ENCODE assay signal across 8 mouse cellular contexts in genomic region chr5:140023941-140024500, GRCm38 (mm10).
DNase-seq lines count a peak whose midpoint lies in the region; ATAC-seq lines count a peak whose summit lies in the region.
"Had no signal": no experiment of that assay in that cellular context is flagged by ENCODE, and none has a peak within 500 bp of the region (broad histone marks: within the 10 kb centered on the region; RNA-seq: fewer than 3 reads in every experiment).

No protein-coding gene starts in this region.

- no peak overlapping the region for H3K4me2 ChIP-seq in forebrain, embryonic 12.5 days
- H3K4me2 ChIP-seq in hindbrain, embryonic 15.5 days = no peak overlapping the region
- no peak overlapping the region for H3K4me2 ChIP-seq in midbrain, embryonic 15.5 days
- H3K4me2 ChIP-seq: heart, embryonic 15.5 days had no signal

- H3K4me3 ChIP-seq in forebrain, embryonic 12.5 days (replicated peaks) = no peak overlapping the region
- no peak overlapping the region for H3K4me3 ChIP-seq in hindbrain, embryonic 15.5 days
- H3K4me3 ChIP-seq in midbrain, embryonic 15.5 days = no peak overlapping the region
- H3K4me3 ChIP-seq: heart, embryonic 15.5 days had no signal

- H3K9ac ChIP-seq in forebrain, embryonic 12.5 days = no peak overlapping the region
- no peak overlapping the region for H3K9ac ChIP-seq in hindbrain, embryonic 15.5 days
- H3K9ac ChIP-seq in midbrain, embryonic 15.5 days = no peak overlapping the region
- H3K9ac ChIP-seq: heart, embryonic 15.5 days had no signal

- H3K4me1 ChIP-seq in forebrain, embryonic 12.5 days = peaks cover 21% of the 10 kb centered on the region
- H3K4me1 ChIP-seq in hindbrain, embryonic 15.5 days (replicated peaks) = peaks cover 36% of the 10 kb centered on the region
- no peaks in the 10 kb centered on the region; the same call in 1 of the 2 replicates for H3K4me1 ChIP-seq in midbrain, embryonic 15.5 days

- no peaks in the 10 kb centered on the region for H3K9me3 ChIP-seq in forebrain, embryonic 12.5 days
- H3K9me3 ChIP-seq in hindbrain, embryonic 15.5 days = no peaks in the 10 kb centered on the region
- no peaks in the 10 kb centered on the region for H3K9me3 ChIP-seq in midbrain, embryonic 15.5 days
- H3K9me3 ChIP-seq: heart, embryonic 15.5 days had no signal

- H3K27me3 ChIP-seq in forebrain, embryonic 12.5 days = no peaks in the 10 kb centered on the region
- H3K27me3 ChIP-seq in hindbrain, embryonic 15.5 days = peaks cover 4% of the 10 kb centered on the region; the same call in 1 of the 2 replicates
- H3K27me3 ChIP-seq in midbrain, embryonic 15.5 days (replicated peaks) = no peaks in the 10 kb centered on the region
- H3K27me3 ChIP-seq: heart, embryonic 15.5 days had no signal

- 0 out of 2 replicates have a peak, but pooled peaks have one; percentile 14 for ATAC-seq in forebrain, embryonic 12.5 days (ENCODE audit: low FRiP score)
- peak; percentile 92 for ATAC-seq in hindbrain, embryonic 15.5 days (ENCODE audit: low FRiP score, low read depth)
- ATAC-seq in midbrain, embryonic 15.5 days (replicated peaks) = peak; percentile 69; the same call in 1 of the 2 replicates

- no peaks in the 10 kb centered on the region for H3K36me3 ChIP-seq in forebrain, embryonic 12.5 days (replicated peaks)
- no peaks in the 10 kb centered on the region for H3K36me3 ChIP-seq in hindbrain, embryonic 15.5 days
- H3K36me3 ChIP-seq in midbrain, embryonic 15.5 days (replicated peaks) = no peaks in the 10 kb centered on the region
- H3K36me3 ChIP-seq: heart, embryonic 15.5 days had no signal

- H3K27ac ChIP-seq in forebrain, embryonic 12.5 days = no peak overlapping the region
- H3K27ac ChIP-seq in hindbrain, embryonic 15.5 days (replicated peaks) = peak overlapping the region; percentile 26; the same call in 1 of the 2 replicates
- H3K27ac ChIP-seq in midbrain, embryonic 15.5 days = no peak overlapping the region
- H3K27ac ChIP-seq: heart, embryonic 15.5 days had no signal

- DNase-seq in MN1 (ENCODE audit: low spot score) = peak; percentile 61
- peak; percentile 38 to 54 for DNase-seq in adrenal gland, adult 18-20 months (ENCODE audit: low spot score in 2 of 2)
- DNase-seq in left cerebral cortex, adult 8-10 months (ENCODE audit: low spot score in 2 of 2) = peak; percentile 33 to 38
- no peak for DNase-seq in spleen, adult 18-20 months

- WGBS in forebrain, embryonic 12.5 days = 31% methylated on average over 3 of the region's 3 CpGs
- 8% methylated on average over 3 of the region's 3 CpGs for WGBS in hindbrain, embryonic 15.5 days
- 39% methylated on average over 3 of the region's 3 CpGs for WGBS in midbrain, embryonic 15.5 days

Comparison
In these comparisons a context has a peak if more than half of its experiments do, and no peak if none do; other contexts are left out.
1. DNase-seq: peak in MN1 (single experiment), adrenal gland, adult 18-20 months (2 of 2) and left cerebral cortex, adult 8-10 months (2 of 2); none in spleen, adult 18-20 months (0 of 2).
2. ATAC-seq: peak in every context shown above with its lines; median percentile 92 in hindbrain, embryonic 15.5 days; 69 in midbrain, embryonic 15.5 days; 14 in forebrain, embryonic 12.5 days.